Mouse (Mus musculus): ENCODE data around the gene Fem1a. TPM values are rescaled to one million over a fixed set of nuclear protein-coding genes. Genes with fewer than 3 reads are reported as not detected.

Fem1a gene
- polyA plus RNA-seq, 1 experiment, result 10.8 TPM

- Histone ChIP-seq H3K4me3 (replicated peaks; ENCODE audit: control insufficient read depth, low read depth, low read length) (no peak overlapping the region), H3K27ac (ENCODE audit: control insufficient read depth, insufficient read depth, low read depth, low read length, poor library complexity) (no peak overlapping the region), H3K4me1 (ENCODE audit: control insufficient read depth, insufficient read depth, low read length) (no peaks in the 10 kb centered on the region; the same call in none of the 2 replicates)
- TF ChIP-seq CTCF (IDR thresholded peaks at IDR 0.05; ENCODE audit: control insufficient read depth, insufficient read depth, low read length), result no peak
- 90% methylated on average over 5 of the region's 5 CpGs for WGBS
Observed at GRCm38 (mm10) chr17:56278340-56278739, 21.7 kb downstream of the Fem1a start.

- Histone ChIP-seq H3K27ac (ENCODE audit: control insufficient read depth, insufficient read depth, low read depth, low read length, poor library complexity) (no peak overlapping the region), H3K4me3 (replicated peaks; ENCODE audit: control insufficient read depth, low read depth, low read length) (no peak overlapping the region), H3K4me1 (ENCODE audit: control insufficient read depth, insufficient read depth, low read length) (no peaks in the 10 kb centered on the region; the same call in none of the 2 replicates)
- no peak for TF ChIP-seq CTCF (IDR thresholded peaks at IDR 0.05; ENCODE audit: control insufficient read depth, insufficient read depth, low read length)
- no peak for TF ChIP-seq POLR2A (IDR thresholded peaks at IDR 0.05; ENCODE audit: borderline replicate concordance, control insufficient read depth, low read depth, low read length)
- 83% methylated on average over 12 of the region's 12 CpGs for WGBS
Observed at GRCm38 (mm10) chr17:56279481-56280155, 23.0 kb downstream of the Fem1a start.

GRCm38 (mm10) chr17:56281193-56281592 lies 24.6 kb downstream of the Fem1a start:
- H3K4me3 ChIP-seq (replicated peaks; ENCODE audit: control insufficient read depth, low read depth, low read length), result peak overlapping the region; percentile 2
- TF ChIP-seq POLR2A (IDR thresholded peaks at IDR 0.05; ENCODE audit: borderline replicate concordance, control insufficient read depth, low read depth, low read length), result no peak
- no peak for TF ChIP-seq CTCF (IDR thresholded peaks at IDR 0.05; ENCODE audit: control insufficient read depth, insufficient read depth, low read length)
- 52% methylated on average over 12 of the region's 12 CpGs for WGBS
- no peaks in the 10 kb centered on the region; the same call in none of the 2 replicates for H3K4me1 ChIP-seq (ENCODE audit: control insufficient read depth, insufficient read depth, low read length)
- peak overlapping the region; percentile 31; the same call in 1 of the 2 replicates for H3K27ac ChIP-seq (ENCODE audit: control insufficient read depth, insufficient read depth, low read depth, low read length, poor library complexity)

- H3K27ac ChIP-seq (ENCODE audit: control insufficient read depth, insufficient read depth, low read depth, low read length, poor library complexity), result no peak overlapping the region
- TF ChIP-seq POLR2A (IDR thresholded peaks at IDR 0.05; ENCODE audit: borderline replicate concordance, control insufficient read depth, low read depth, low read length) (no peak), CTCF (IDR thresholded peaks at IDR 0.05; ENCODE audit: control insufficient read depth, insufficient read depth, low read length) (no peak)
- H3K4me1 ChIP-seq (ENCODE audit: control insufficient read depth, insufficient read depth, low read length), result peaks cover 1% of the 10 kb centered on the region
- no peak overlapping the region for H3K4me3 ChIP-seq (replicated peaks; ENCODE audit: control insufficient read depth, low read depth, low read length)
- 84% methylated on average over 4 of the region's 4 CpGs for WGBS
Observed at GRCm38 (mm10) chr17:56282802-56283201, 26.2 kb downstream of the Fem1a start.

- no peak overlapping the region for H3K4me3 ChIP-seq (replicated peaks; ENCODE audit: control insufficient read depth, low read depth, low read length)
- WGBS, result 55% methylated on average over 8 of the region's 8 CpGs
- H3K4me1 ChIP-seq (ENCODE audit: control insufficient read depth, insufficient read depth, low read length), result peaks cover 2% of the 10 kb centered on the region
- no peak for TF ChIP-seq CTCF (IDR thresholded peaks at IDR 0.05; ENCODE audit: control insufficient read depth, insufficient read depth, low read length)
- TF ChIP-seq POLR2A (IDR thresholded peaks at IDR 0.05; ENCODE audit: borderline replicate concordance, control insufficient read depth, low read depth, low read length), result no peak
- H3K27ac ChIP-seq (ENCODE audit: control insufficient read depth, insufficient read depth, low read depth, low read length, poor library complexity), result no peak overlapping the region
Observed at GRCm38 (mm10) chr17:56283316-56283715, 26.7 kb downstream of the Fem1a start.

GRCm38 (mm10) chr17:56285995-56286394 lies 29.4 kb downstream of the Fem1a start:
- H3K4me3 ChIP-seq (replicated peaks; ENCODE audit: control insufficient read depth, low read depth, low read length), result no peak overlapping the region
- peaks cover 3% of the 10 kb centered on the region for H3K4me1 ChIP-seq (ENCODE audit: control insufficient read depth, insufficient read depth, low read length)
- WGBS, result 87% methylated on average over 11 of the region's 11 CpGs

GRCm38 (mm10) chr17:56287830-56288229 lies 31.2 kb downstream of the Fem1a start:
- H3K27ac ChIP-seq (ENCODE audit: control insufficient read depth, insufficient read depth, low read depth, low read length, poor library complexity), result 0 out of 2 replicates have a peak overlapping the region, but pooled peaks have one; percentile 36
- 46% methylated on average over 3 of the region's 3 CpGs for WGBS
- H3K4me3 ChIP-seq (replicated peaks; ENCODE audit: control insufficient read depth, low read depth, low read length), result no peak overlapping the region
- TF ChIP-seq POLR2A (IDR thresholded peaks at IDR 0.05; ENCODE audit: borderline replicate concordance, control insufficient read depth, low read depth, low read length), result no peak
- no peak for TF ChIP-seq CTCF (IDR thresholded peaks at IDR 0.05; ENCODE audit: control insufficient read depth, insufficient read depth, low read length)
- peaks cover 7% of the 10 kb centered on the region for H3K4me1 ChIP-seq (ENCODE audit: control insufficient read depth, insufficient read depth, low read length)

More at GRCm38 (mm10) chr17:56285995-56286394, 29.4 kb downstream of the Fem1a start:
- TF ChIP-seq CTCF (IDR thresholded peaks at IDR 0.05; ENCODE audit: control insufficient read depth, insufficient read depth, low read length) (no peak), POLR2A (IDR thresholded peaks at IDR 0.05; ENCODE audit: borderline replicate concordance, control insufficient read depth, low read depth, low read length) (no peak)
- no peak overlapping the region for H3K27ac ChIP-seq (ENCODE audit: control insufficient read depth, insufficient read depth, low read depth, low read length, poor library complexity)

GRCm38 (mm10) chr17:56288866-56289265 lies 32.3 kb downstream of the Fem1a start:
- 29% methylated on average over 3 of the region's 3 CpGs for WGBS
- no peak for TF ChIP-seq CTCF (IDR thresholded peaks at IDR 0.05; ENCODE audit: control insufficient read depth, insufficient read depth, low read length)
- TF ChIP-seq POLR2A (IDR thresholded peaks at IDR 0.05; ENCODE audit: borderline replicate concordance, control insufficient read depth, low read depth, low read length), result no peak
- Histone ChIP-seq H3K27ac (ENCODE audit: control insufficient read depth, insufficient read depth, low read depth, low read length, poor library complexity) (peak overlapping the region; percentile 88; the same call in 1 of the 2 replicates), H3K4me1 (ENCODE audit: control insufficient read depth, insufficient read depth, low read length) (peaks cover 9% of the 10 kb centered on the region), H3K4me3 (replicated peaks; ENCODE audit: control insufficient read depth, low read depth, low read length) (peak overlapping the region; percentile 21)
